10 mouse cellular contexts compared by ENCODE assay signal in genomic region chr15:101320618-101321041, GRCm38 (mm10). TPM values are rescaled to one million over a fixed set of nuclear protein-coding genes. Genes with fewer than 3 reads are reported as not detected.
A peak's percentile ranks its signal among the peaks of the same experiment; 100 is the strongest.
DNase-seq lines count a peak whose midpoint lies in the region; ATAC-seq lines count a peak whose summit lies in the region.
"Had no signal": no experiment of that assay in that cellular context is flagged by ENCODE, and none has a peak within 500 bp of the region (broad histone marks: within the 10 kb centered on the region; RNA-seq: fewer than 3 reads in every experiment).

No protein-coding gene starts in this region.

- ATAC-seq in heart, embryonic 11.5 days (replicated peaks; ENCODE audit: insufficient number of reproducible peaks, low FRiP score, low TSS enrichment) = no peak; the same call in 1 of the 2 replicates
- ATAC-seq in kidney, embryonic 16.5 days (ENCODE audit: low FRiP score, low TSS enrichment) = no peak
- peak; percentile 39; the same call in 1 of the 2 replicates for ATAC-seq in stomach, embryonic 14.5 days (ENCODE audit: insufficient number of reproducible peaks, insufficient read depth, low FRiP score, low read depth)

- no peak overlapping the region for H3K4me3 ChIP-seq in heart, embryonic 11.5 days (ENCODE audit: low read depth, low read length)
- no peak overlapping the region for H3K4me3 ChIP-seq in kidney, embryonic 16.5 days (ENCODE audit: low read length)
- H3K4me3 ChIP-seq in stomach, embryonic 14.5 days (ENCODE audit: low read depth, low read length) = no peak overlapping the region
- H3K4me3 ChIP-seq: embryonic facial prominence, embryonic 13.5 days; limb, embryonic 15.5 days had no signal

- intact Hi-C loops in gastrocnemius, postnatal 36 days (cut with DNase I) = no loop called here

- H3K4me2 ChIP-seq in heart, embryonic 11.5 days = no peak overlapping the region
- H3K4me2 ChIP-seq in kidney, embryonic 16.5 days (replicated peaks; ENCODE audit: low read depth, low read length) = no peak overlapping the region
- no peak overlapping the region for H3K4me2 ChIP-seq in stomach, embryonic 14.5 days (replicated peaks; ENCODE audit: low read depth, low read length)
- H3K4me2 ChIP-seq: embryonic facial prominence, embryonic 13.5 days; limb, embryonic 15.5 days had no signal

- H3K4me1 ChIP-seq in heart, embryonic 11.5 days (ENCODE audit: control insufficient read depth, insufficient read depth, low read length) = peaks cover 29% of the 10 kb centered on the region
- peaks cover 38% of the 10 kb centered on the region for H3K4me1 ChIP-seq in kidney, embryonic 16.5 days (ENCODE audit: insufficient read depth, low read length)
- peaks cover 26% of the 10 kb centered on the region; the same call in 1 of the 2 replicates for H3K4me1 ChIP-seq in stomach, embryonic 14.5 days (ENCODE audit: control insufficient read depth, insufficient read depth, low read length)

- no peaks in the 10 kb centered on the region for H3K9me3 ChIP-seq in heart, embryonic 11.5 days (replicated peaks; ENCODE audit: control insufficient read depth, low read length)
- H3K9me3 ChIP-seq in kidney, embryonic 16.5 days (ENCODE audit: low read length) = no peaks in the 10 kb centered on the region
- H3K9me3 ChIP-seq in stomach, embryonic 14.5 days (ENCODE audit: control insufficient read depth, low read depth, low read length) = no peaks in the 10 kb centered on the region
- H3K9me3 ChIP-seq: embryonic facial prominence, embryonic 13.5 days; limb, embryonic 15.5 days had no signal

- WGBS in heart, embryonic 11.5 days (ENCODE audit: insufficient replicate concordance) = 36% methylated on average over 6 of the region's 6 CpGs
- 25% methylated on average over 6 of the region's 6 CpGs for WGBS in kidney, embryonic 16.5 days
- 52% methylated on average over 6 of the region's 6 CpGs for whole genome bisulfite sequencing in stomach, embryonic 14.5 days

- H3K9ac ChIP-seq in heart, embryonic 11.5 days (ENCODE audit: low read depth, low read length) = 0 out of 2 replicates have a peak overlapping the region, but pooled peaks have one; percentile 10
- no peak overlapping the region for H3K9ac ChIP-seq in kidney, embryonic 16.5 days (replicated peaks; ENCODE audit: low read length)
- H3K9ac ChIP-seq in stomach, embryonic 14.5 days (replicated peaks; ENCODE audit: low read depth, low read length) = no peak overlapping the region
- H3K9ac ChIP-seq: embryonic facial prominence, embryonic 13.5 days; limb, embryonic 15.5 days had no signal

- peak overlapping the region; percentile 82 for H3K27ac ChIP-seq in heart, embryonic 11.5 days (ENCODE audit: low read depth, low read length)
- H3K27ac ChIP-seq in kidney, embryonic 16.5 days (ENCODE audit: low read length) = peak overlapping the region; percentile 54; the same call in 1 of the 2 replicates
- H3K27ac ChIP-seq in stomach, embryonic 14.5 days (ENCODE audit: low read length) = peak overlapping the region; percentile 61; the same call in 1 of the 2 replicates
- H3K27ac ChIP-seq: embryonic facial prominence, embryonic 13.5 days; limb, embryonic 15.5 days had no signal

- no peaks in the 10 kb centered on the region for H3K36me3 ChIP-seq in heart, embryonic 11.5 days (ENCODE audit: control insufficient read depth, insufficient read depth, low read length)
- H3K36me3 ChIP-seq in kidney, embryonic 16.5 days (ENCODE audit: insufficient read depth, low read length) = no peaks in the 10 kb centered on the region
- H3K36me3 ChIP-seq in stomach, embryonic 14.5 days (ENCODE audit: control insufficient read depth, insufficient read depth, low read length) = no peaks in the 10 kb centered on the region
- H3K36me3 ChIP-seq: embryonic facial prominence, embryonic 13.5 days; limb, embryonic 15.5 days had no signal

- DNase-seq in ovary, adult 18-20 months (ENCODE audit: low spot score) = peak; percentile 39
- no peak for DNase-seq in ovary, postnatal 14 days (ENCODE audit: low spot score)
- DNase-seq in gastrocnemius, postnatal 36 days = no peak
- no peak for DNase-seq in cerebellum, postnatal 4 days (ENCODE audit: low spot score in 2 of 2)
- DNase-seq in cerebellum, adult 11 months = no peak

- no peaks in the 10 kb centered on the region for H3K27me3 ChIP-seq in heart, embryonic 11.5 days (ENCODE audit: control insufficient read depth, insufficient read depth, low read length)
- no peaks in the 10 kb centered on the region for H3K27me3 ChIP-seq in kidney, embryonic 16.5 days (ENCODE audit: insufficient read depth, low read length)
- H3K27me3 ChIP-seq in stomach, embryonic 14.5 days (ENCODE audit: control insufficient read depth, insufficient read depth, low read length) = no peaks in the 10 kb centered on the region
- H3K27me3 ChIP-seq: embryonic facial prominence, embryonic 13.5 days; limb, embryonic 15.5 days had no signal

RNA-seq across cellular contexts. Expression of gene 6030408B16Rik, which starts 27.6 kb away (rescaled TPM):
- 1.3 and 2.2 TPM in 2 replicates for polyA plus RNA-seq in heart, embryonic 11.5 days (2014; fragmentation: Nextera tagmentation; extraction: Ambion mirVana)
- polyA plus RNA-seq in kidney, embryonic 16.5 days (2015; fragmentation: Nextera tagmentation; extraction: Ambion mirVana) = 23.2 and 23.9 TPM in 2 replicates
- polyA plus RNA-seq in stomach, embryonic 14.5 days (2014; fragmentation: Nextera tagmentation; extraction: Ambion mirVana) = 20.1 and 25.0 TPM in 2 replicates
- under 1 TPM; 0.23 to 0.44 TPM for total RNA-seq in gastrocnemius, postnatal 36 days (2021)

RNA-seq across cellular contexts. Expression of gene Atg101, which starts 36.6 kb away (rescaled TPM):
- 49.4 and 50.1 TPM in 2 replicates for polyA plus RNA-seq in heart, embryonic 11.5 days (2014; fragmentation: Nextera tagmentation; extraction: Ambion mirVana)
- 78.2 and 87.0 TPM in 2 replicates for polyA plus RNA-seq in kidney, embryonic 16.5 days (2015; fragmentation: Nextera tagmentation; extraction: Ambion mirVana)
- 63.5 and 64.1 TPM in 2 replicates for polyA plus RNA-seq in stomach, embryonic 14.5 days (2014; fragmentation: Nextera tagmentation; extraction: Ambion mirVana)
- 10 to 100 TPM; 30.6 to 32.6 TPM for total RNA-seq in gastrocnemius, postnatal 36 days (2021)

RNA-seq across cellular contexts. Expression of gene Krt80, which starts 49.3 kb away (rescaled TPM):
- 2.5 and 2.8 TPM in 2 replicates for polyA plus RNA-seq in heart, embryonic 11.5 days (2014; fragmentation: Nextera tagmentation; extraction: Ambion mirVana)
- polyA plus RNA-seq in kidney, embryonic 16.5 days (2015; fragmentation: Nextera tagmentation; extraction: Ambion mirVana) = 1.7 and 2.3 TPM in 2 replicates
- 2.4 and 4.0 TPM in 2 replicates for polyA plus RNA-seq in stomach, embryonic 14.5 days (2014; fragmentation: Nextera tagmentation; extraction: Ambion mirVana)
- 1 to 10 TPM; 1.9 to 2.5 TPM for total RNA-seq in gastrocnemius, postnatal 36 days (2021)
